Mouse (Mus musculus) kidney, adult 2 months (tissue): ENCODE measurements at regions not wholly inside any gene's neighbourhood (a gene's known extent, or its start where the extent isn't known, plus 50 kb on each side); places are given as distances from the start of the nearest gene placed in this dataset.

ENCODE experiments used
- DNase-seq: peaks from one replicate; pipeline ENCODE4 v3.0.0; 2021
- H3K27ac ChIP-seq: fragments of 200-500 bp; 2 replicates; pipeline ENCODE4 v1.5.1; 2012; ENCODE audit warnings: low read depth, low read length, control low read depth, inconsistent platforms; ENCODE audit not compliant: insufficient read depth
- H3K27me3 ChIP-seq: fragments of 200-500 bp; replicated peaks from 2 replicates; pipeline ENCODE4 v1.6.1; 2012; ENCODE audit warnings: mild to moderate bottlenecking, moderate library complexity, low read length, inconsistent platforms; ENCODE audit not compliant: control insufficient read depth, insufficient read depth
- H3K36me3 ChIP-seq: fragments of 200-500 bp; 2 replicates; pipeline ENCODE4 v1.6.1; 2012; ENCODE audit warnings: mild to moderate bottlenecking, moderate library complexity, low read length, inconsistent platforms; ENCODE audit not compliant: control insufficient read depth, insufficient read depth
- H3K4me1 ChIP-seq: fragments of 200-500 bp; 2 replicates; pipeline ENCODE4 v1.6.1; 2011; ENCODE audit warnings: low read length; ENCODE audit not compliant: control insufficient read depth, insufficient read depth
- H3K4me3 ChIP-seq: fragments of 200-500 bp; 2 replicates; pipeline ENCODE4 v1.5.1; 2011; ENCODE audit warnings: mild to moderate bottlenecking, low read depth, low read length, control low read depth; ENCODE audit not compliant: insufficient read depth
- CTCF ChIP-seq: fragments of 200-500 bp; conservative IDR thresholded peaks from 2 replicates; pipeline ENCODE4 v1.5.1; 2011; ENCODE audit warnings: low read depth, mild to moderate bottlenecking, control low read depth, low read length, moderate library complexity, mixed read lengths; ENCODE audit not compliant: insufficient read depth, insufficient read length
- POLR2A ChIP-seq: fragments of 200-500 bp; IDR thresholded peaks from one replicate; pipeline ENCODE4 v1.6.1; 2011; ENCODE audit warnings: low read depth, low read length, control low read depth
- WGBS: fragments of 180-500 bp; shearing (Covaris S2); methylation state at CpG from one replicate; pipeline ENCODE4 v1.1.7; 2018; 5-methylcytosine and 5-hydroxymethylcytosine counted together

GRCm38 (mm10) chr7:66516143-66516542 lies 88.8 kb upstream of the Aldh1a3 start:
- TF ChIP-seq CTCF (no peak), POLR2A (no peak)
- 36% methylated on average over 4 of the region's 4 CpGs for WGBS
- Histone ChIP-seq H3K27ac (no peak overlapping the region), H3K4me1 (no peaks in the 10 kb centered on the region), H3K4me3 (no peak overlapping the region), H3K27me3 (no peaks in the 10 kb centered on the region), H3K36me3 (no peaks in the 10 kb centered on the region)
- DNase-seq = no peak

GRCm38 (mm10) chr7:66513411-66513810 lies 86.1 kb upstream of the Aldh1a3 start:
- Histone ChIP-seq H3K4me3 (no peak overlapping the region), H3K27me3 (no peaks in the 10 kb centered on the region), H3K36me3 (no peaks in the 10 kb centered on the region), H3K4me1 (no peaks in the 10 kb centered on the region), H3K27ac (no peak overlapping the region)
- WGBS = 51% methylated on average over 3 of the region's 3 CpGs
- DNase-seq = no peak
- TF ChIP-seq POLR2A = no peak
- TF ChIP-seq CTCF = no peak

DNA sequence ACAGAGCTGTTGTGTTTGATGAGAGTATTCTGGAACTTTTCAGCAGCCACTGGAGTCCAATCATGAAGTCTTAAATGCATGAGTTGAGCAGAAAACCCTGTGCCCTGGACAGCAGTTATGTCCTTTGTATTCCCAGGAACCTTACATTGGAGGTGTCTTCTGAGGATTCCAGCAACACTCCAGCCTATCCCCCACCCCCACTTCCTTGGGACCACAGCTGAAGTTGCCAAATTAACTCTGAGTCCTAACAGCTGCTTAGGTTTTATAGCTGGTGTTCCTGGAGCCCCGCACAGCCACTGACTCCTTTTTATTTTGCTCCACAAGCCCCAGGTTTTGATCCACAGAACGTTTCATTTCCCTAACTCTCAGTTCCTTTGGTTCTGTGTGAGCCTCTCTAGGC lies 78.4 kb upstream of the Aldh1a3 start:
- no peak for DNase-seq

DNA sequence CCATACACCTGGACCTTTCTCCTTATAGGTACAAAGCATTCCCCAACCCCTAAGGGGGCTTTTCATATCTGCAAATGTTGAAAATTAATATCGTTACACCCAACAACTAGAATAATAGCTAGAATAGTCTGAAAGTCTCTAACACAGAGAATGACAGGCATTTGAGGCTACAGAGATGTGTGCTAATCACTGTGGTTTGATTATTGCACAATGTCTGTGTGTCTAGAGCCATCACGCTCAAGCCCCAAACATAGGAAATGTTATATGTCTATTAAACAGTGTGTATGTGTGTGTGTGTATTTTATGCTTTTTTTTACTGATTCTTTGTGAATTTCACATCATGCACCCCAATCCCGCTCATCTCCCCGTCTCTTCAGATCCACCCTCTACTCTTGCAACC lies 77.2 kb upstream of the Aldh1a3 start:
- Histone ChIP-seq H3K27ac (no peak overlapping the region), H3K36me3 (no peaks in the 10 kb centered on the region), H3K4me3 (no peak overlapping the region), H3K27me3 (no peaks in the 10 kb centered on the region), H3K4me1 (no peaks in the 10 kb centered on the region)
- TF ChIP-seq POLR2A (no peak), CTCF (no peak)
- WGBS = 94% methylated on average over 4 of the region's 4 CpGs
- no peak for DNase-seq

More for the DNA sequence above, 78.4 kb upstream of the Aldh1a3 start:
- H3K27ac ChIP-seq = no peak overlapping the region
- H3K27me3 ChIP-seq = no peaks in the 10 kb centered on the region
- 23% methylated on average over 2 of the region's 2 CpGs for WGBS
- no peaks in the 10 kb centered on the region for H3K4me1 ChIP-seq
- H3K36me3 ChIP-seq = no peaks in the 10 kb centered on the region
- TF ChIP-seq CTCF = no peak
- no peak for TF ChIP-seq POLR2A
- no peak overlapping the region for H3K4me3 ChIP-seq

DNA sequence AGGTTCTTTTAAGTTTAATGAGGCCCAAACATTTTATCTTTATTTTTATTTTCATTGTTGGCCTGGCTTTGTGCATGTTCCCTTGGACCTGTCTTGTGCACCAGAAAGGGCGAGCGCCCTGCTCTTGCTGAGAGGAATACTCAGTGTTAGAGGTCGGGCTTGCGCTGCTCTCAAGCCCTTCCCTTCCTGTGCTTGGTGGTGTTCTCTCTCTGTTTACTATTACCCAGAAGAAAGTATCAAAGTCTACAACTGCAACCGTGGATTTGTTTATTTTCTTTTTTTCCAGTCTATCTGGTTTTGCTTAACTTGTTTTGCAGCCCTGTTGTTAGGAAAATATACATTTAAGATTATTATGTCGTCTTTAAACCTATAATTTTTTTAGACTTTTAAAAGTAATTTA lies 74.1 kb upstream of the Aldh1a3 start:
- H3K27ac ChIP-seq = no peak overlapping the region
- H3K4me1 ChIP-seq = no peaks in the 10 kb centered on the region
- peak; percentile 20 for DNase-seq
- H3K27me3 ChIP-seq = no peaks in the 10 kb centered on the region
- TF ChIP-seq CTCF = no peak
- no peak for TF ChIP-seq POLR2A
- no peaks in the 10 kb centered on the region for H3K36me3 ChIP-seq
- H3K4me3 ChIP-seq = no peak overlapping the region
- 60% methylated on average over 6 of the region's 6 CpGs for WGBS

DNA sequence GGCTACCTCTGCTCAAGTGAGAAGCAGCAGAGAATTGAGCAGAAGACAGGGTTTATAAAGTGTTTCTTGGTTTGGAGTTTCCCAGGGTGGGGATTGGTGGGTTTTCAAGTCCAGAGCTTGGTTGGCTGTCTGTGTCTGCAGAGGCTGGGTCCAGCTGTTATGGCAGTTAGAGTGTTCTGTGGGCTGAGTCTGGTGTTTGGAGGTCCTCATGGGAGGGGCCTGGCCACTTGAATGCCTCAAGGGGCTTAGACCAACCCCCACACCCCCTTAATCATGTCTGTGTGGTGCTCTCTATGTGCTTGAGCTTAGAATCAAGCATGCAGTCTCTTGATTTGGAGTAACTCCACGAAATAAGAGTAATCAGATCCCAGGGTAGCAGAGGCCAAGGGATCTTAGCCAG lies 70.2 kb upstream of the Aldh1a3 start:
- H3K4me3 ChIP-seq = no peak overlapping the region
- 48% methylated on average over 1 of the region's 1 CpGs for WGBS
- no peak for DNase-seq
- H3K27ac ChIP-seq = no peak overlapping the region
- H3K27me3 ChIP-seq = no peaks in the 10 kb centered on the region
- no peaks in the 10 kb centered on the region for H3K4me1 ChIP-seq
- H3K36me3 ChIP-seq = no peaks in the 10 kb centered on the region
- TF ChIP-seq POLR2A = no peak
- no peak for TF ChIP-seq CTCF

- Histone ChIP-seq H3K4me1 (no peaks in the 10 kb centered on the region), H3K4me3 (no peak overlapping the region), H3K27ac (no peak overlapping the region), H3K27me3 (no peaks in the 10 kb centered on the region), H3K36me3 (no peaks in the 10 kb centered on the region)
- 81% methylated on average over 10 of the region's 10 CpGs for WGBS
- peak; percentile 28 for DNase-seq
- TF ChIP-seq CTCF = no peak
- no peak for TF ChIP-seq POLR2A
Measured at GRCm38 (mm10) chr7:66493216-66493885, 66.0 kb upstream of the Aldh1a3 start.
